Mouse (Mus musculus) retina, embryonic 14.5 days (tissue): ENCODE measurements around the gene Snrnp40.

ENCODE experiments used
- DNase-seq: peaks from one replicate; pipeline ENCODE4 v3.0.0-alpha.2; 2015; ENCODE audit warnings: low spot score

Gene Snrnp40

DNA sequence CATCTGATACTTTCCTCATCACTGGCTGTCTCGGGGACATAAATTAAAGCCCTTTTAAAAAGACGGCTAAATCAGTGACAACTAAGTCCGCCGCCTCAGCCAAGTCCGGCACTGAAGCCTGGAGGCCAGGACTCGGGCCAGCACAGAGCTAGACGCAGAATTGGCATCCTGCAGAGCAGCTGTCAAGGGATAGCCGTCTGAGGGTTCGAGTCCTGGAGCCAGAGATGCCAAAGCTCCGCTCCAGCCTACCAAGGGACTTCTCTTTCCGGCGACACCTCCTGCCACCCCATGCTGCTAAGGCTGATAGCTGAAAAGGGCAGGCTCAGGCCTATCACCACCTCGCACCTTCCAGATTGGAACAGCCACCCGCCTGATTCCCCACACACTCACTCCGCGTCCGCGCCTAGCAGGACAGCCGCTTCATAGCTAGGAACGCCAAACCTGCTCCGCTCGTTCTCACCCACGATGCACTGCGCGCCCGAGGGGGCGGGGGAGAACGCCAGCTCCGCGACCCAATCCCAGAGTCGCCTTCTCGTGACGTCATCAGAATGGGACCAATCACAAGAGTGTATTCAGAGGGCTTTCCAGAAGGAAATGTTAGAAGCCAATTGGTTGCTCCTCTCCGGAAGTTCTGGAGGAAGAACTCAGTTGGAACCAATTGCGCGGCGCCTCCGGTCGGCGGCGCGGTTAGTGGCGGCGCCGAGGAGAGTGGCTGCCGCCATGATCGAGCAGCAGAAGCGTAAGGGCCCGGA, at the start of gene Snrnp40, which contains the start of gene Zcchc17:
Gene Snrnp40 (plus strand): TSS at position 647 of the 752 bp plus-strand sequence.
Gene Zcchc17 (minus strand): TSS at position 458 of the 752 bp plus-strand sequence.
- peak; percentile 100 for DNase-seq

DNA sequence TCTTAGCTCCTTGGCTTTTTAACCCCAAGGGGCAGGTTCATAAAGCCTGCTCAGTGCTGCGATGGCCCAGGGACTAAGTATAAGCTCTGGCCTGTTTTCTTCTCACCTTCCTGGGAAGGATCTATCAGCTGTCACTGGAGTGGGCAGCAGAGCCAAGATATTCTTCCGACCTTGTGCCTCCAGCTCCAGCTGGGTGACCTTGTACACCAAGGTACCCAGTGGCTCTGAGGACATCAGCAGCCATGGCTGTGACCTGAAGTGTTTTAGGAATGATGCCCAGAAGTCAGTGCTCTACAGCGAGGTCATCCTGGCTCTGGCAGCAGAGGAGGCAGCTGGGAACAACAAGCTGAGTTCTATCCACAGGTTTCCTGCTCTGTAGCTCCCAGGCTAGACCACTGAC, 47.4 kb upstream of the Snrnp40 start:
- DNase-seq = no peak

DNA sequence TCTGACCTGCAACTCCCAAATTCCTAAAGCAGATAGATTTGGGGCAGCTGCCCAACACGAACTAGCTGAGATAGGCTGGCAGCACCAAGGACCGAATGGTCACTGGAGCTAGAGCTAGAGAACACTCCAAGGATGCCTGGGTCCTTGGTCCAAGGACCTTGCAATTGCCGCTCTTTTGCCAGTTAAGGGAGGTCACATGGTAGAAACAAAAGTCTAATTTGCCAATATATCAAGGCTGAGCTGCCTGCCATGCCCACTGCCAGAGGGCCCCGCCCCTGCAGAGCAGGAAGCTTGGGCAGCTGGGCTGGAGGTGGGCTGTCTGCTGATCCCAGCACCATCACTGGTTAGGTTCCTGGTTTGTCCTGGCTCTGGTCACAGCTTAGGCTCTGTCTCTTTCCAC, 46.4 kb upstream of the Snrnp40 start:
- no peak for DNase-seq

DNA sequence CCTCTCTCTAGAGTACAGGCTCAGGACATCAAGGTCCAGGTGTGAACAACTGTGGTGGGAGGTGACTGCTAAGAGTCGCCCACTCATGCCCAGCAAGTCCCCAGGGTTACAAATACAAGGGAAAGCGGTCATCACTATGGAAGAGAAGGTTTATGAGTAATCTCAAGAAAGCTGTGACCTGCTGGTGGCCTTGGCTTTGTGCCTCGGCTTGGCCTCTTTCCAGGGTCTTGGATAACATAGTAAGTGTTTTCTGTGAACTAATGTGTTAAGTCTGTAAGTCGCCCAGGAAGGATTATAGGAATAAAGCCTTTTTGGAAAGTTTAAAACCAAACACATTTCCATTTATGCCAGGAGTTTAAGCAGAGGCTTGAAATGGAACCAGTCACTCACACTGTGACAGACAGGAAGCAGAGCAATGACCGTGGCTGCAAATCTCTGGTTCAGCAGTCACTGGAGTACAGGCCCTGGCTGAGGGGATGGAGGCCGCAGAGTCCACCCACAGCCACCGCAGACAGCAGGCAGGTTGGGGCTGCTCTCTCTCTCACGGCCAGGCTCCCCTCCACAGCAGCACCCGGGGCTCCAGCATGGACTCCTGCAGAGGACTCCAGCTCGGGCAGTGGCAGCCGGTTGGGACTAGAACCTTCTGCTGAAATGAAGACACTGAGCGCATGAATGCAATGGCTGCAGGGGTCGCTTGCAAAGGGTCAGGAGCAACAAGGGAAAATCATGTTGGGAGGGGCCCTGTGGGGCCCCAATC, 44.0 kb upstream of the Snrnp40 start:
- no peak for DNase-seq

DNA sequence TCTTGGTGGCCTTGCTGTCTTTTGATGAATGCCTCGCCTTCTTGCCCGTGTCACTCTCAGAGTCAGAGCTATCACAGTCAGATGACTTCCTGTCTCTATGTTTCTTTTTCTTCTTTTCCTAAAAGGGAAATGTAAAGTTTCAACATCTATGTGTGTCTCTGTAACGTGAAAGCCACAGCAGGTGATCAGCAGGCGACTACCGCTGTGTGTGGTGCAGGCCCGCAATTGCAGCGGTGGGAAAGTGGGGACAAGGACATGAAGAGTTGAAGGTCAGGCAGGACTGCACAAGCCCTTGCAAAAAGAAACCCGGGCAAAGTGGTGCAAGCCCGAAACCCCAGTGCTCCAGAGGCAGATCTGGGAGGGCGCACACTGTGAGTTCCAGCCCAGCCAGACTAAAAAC, 43.2 kb upstream of the Snrnp40 start:
- DNase-seq = no peak

DNA sequence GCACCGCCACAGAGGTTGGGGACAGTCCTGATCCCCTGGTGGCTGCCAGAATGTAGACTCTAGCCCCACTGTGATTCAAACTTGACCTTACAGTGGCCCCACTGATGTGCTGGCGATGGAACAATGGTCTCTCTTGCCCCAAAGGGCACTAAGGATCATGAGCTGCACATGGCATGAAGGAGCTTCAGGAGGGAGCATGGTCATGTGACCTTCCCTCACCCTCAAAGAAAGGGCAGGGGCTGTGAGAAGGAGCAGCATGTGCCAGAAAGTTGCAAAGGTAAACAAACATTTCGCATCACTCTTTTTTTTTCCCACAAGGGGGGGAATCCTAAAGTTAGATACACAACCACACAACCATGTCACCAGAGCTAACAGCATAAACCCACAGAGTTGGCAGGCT, 41.8 kb upstream of the Snrnp40 start:
- no peak for DNase-seq

DNA sequence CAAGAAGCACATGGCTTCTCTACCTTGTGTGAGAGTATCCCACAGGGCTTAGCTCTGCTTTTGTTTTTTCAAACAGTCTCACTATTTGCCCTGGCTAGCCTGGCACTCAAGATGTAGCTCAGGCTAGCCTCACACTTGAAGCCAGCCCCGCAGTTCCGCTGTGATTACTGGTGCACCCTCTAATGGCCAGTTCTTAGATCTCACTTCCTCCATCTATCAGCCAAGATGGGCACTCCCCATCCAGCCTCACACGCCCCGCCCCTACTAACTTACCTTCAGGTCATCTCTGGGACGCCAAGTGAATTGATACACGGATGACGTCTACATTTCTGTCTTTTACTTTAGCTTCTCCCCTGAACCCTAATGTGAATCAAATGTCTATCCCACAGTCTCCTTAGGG, 40.4 kb upstream of the Snrnp40 start:
- DNase-seq = no peak

DNA sequence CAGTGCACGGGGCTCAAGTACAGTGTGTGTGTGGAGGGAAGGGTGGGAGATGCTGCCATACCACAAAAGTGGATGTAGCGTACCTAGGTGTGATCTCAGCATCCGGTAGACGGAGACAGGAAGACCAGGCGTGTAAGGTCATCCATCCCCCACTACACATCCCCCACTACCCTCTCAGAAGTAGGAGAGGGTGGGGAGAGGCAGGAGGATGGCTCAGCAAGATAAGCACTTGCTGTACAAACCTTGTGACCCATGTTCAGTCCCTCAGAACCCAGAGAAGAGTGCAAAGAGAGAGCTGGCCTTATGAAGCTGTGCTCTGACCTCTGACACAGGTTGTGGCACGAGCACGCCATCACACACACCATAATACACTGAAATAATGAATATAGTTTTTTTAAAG, 38.3 kb upstream of the Snrnp40 start:
- no peak for DNase-seq

DNA sequence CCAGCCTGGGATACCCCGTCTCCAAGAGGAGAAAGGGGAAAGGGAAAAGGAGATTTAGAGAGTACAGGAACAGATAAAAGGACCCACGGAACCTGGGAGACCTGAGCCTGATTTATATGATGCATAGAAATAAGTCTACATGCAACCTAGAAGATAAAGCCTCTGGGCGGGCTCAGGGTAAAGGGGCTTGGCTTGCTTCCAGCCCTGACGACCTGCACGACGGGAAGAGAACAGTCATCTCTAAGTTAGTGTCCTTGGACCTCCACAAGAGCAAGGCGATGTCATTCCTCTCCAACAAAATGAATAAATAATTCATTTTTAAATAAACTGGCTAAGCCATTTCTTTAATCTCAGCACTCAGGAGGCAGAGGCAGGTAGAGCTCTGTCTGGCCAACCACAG, 37.4 kb upstream of the Snrnp40 start:
- no peak for DNase-seq

DNA sequence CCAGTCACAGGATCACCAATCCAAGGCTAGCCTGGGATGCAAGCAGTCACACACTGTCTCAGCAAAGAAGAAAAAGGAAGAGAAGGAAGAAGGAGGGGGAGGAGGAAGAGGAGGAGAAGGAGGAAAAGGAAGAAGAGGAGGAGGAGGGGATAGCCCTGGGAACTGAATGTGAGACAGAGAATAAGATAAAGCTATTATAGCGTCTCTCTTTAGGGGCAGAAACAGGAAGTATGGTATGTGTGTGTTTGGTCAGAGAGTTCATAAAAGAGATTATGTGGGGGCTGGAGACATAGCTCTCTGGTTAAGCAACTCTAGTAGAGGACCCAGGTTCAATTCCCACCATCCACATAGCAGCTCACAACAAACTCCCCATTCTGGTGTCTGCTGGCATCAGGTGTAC, 36.8 kb upstream of the Snrnp40 start:
- no peak for DNase-seq

DNA sequence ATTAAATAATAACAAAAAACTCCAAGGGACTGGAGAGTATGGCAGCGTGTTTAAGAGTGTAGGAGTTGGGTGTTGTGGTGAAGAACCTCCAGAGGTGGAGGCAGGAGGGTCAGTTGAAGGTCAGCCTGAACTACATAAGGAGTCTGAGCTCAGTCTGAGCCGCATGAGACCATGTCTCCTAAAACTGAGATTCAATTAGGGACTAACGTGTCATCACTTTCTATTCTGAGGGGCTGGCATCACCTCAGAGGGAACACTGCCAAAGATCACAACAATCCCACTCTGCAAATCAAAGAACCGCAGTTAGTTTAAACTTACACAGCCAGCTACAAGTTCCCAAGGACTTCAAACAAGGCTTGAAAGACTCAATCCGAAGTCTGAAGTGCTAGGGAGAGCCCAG, 36.3 kb upstream of the Snrnp40 start:
- no peak for DNase-seq

DNA sequence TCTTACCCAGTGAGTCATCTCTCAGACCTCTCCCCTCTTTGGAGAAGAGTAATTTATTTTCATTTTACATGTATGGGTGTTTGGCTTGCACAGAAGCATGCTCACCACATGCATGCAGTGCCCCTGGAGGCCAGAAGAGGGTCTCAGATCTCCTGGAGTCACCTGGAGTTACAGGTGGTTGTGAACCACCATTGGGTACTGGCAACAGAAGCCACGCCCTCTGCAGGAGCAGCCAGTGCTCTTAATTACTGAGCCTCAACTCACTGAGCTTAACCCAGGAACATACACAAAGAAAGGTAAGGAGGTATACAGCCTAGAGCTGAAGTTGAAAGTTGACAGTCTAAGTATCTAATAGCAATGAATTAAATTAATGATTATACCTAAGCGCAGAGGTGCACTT, 34.5 kb upstream of the Snrnp40 start:
- no peak for DNase-seq

DNA sequence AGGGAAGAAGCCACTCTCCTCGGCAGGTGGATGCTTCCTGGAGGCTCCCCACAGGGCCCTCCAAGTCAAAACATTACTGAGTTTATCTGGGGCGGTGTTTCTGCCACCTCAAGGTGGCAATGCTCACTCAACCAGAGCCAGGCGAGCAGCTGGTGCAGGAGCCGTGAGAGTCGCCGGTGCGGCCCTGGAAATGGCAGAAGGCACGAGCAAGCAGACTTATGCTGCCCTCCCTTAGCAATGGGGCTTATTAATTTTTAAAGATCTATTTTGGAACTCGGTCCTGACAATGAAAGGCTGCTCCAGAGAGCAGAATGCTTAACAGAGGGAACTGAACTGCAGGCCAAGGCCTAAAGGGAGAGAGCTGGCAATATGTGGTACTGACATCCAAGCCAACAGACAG, 32.6 kb upstream of the Snrnp40 start:
- peak; percentile 11 for DNase-seq

DNA sequence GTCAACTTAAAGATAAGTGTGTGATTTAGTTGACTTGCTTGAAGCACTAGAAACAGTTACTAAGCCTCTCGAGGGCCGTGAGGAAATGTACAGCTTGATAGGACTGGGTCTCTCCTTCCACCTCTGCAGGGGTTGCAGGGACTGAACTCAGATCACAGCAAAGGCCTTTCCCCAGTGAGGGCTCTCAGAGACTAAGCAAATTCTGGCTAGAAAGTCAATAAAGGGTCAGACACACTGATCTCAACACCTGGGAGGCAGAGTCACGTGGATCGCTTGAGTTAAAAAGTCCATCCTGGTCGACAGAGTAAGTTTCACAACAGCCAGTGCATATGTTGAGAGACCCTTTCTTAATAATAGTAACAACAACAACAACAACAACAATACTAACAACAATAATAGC, 24.1 kb upstream of the Snrnp40 start:
- DNase-seq = no peak

DNA sequence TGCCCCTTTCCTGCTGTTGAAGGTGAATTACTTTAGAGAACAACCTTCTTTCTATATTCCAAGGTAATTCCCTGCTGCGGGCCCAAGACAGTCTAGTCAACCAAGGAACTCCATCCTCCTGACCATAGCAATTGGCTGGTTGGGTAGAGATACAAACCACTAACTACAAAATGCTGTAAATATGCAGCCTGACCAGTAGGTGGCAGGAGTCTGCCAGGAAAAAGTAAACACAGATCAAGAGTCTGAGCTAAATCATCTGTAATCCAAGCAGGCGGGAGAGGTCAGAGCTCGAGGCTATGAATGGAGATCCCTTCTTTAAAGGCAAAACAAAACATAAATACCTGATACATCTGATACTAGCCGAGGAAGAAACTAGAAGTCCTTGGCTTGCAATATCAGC, 18.2 kb upstream of the Snrnp40 start:
- peak; percentile 86 for DNase-seq

DNA sequence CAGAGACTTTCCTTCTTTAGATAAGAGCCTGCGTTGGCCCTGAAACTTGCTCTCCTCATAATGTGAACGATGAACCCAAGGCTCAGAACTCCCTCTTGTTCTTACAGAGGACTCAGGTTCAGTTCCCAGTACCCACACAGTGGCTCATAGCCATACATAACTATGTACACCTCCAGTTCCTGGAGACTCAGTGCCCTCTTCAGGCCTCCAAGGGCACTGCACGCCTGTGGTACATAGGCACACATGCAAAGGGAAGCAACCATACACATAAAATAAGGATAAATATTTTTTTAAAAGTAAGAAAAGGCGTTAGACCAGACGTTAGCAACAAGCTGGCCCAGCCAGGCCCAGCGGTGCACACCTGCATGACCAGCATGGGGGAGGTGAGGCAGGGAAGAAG, 10.3 kb upstream of the Snrnp40 start:
- no peak for DNase-seq

DNA sequence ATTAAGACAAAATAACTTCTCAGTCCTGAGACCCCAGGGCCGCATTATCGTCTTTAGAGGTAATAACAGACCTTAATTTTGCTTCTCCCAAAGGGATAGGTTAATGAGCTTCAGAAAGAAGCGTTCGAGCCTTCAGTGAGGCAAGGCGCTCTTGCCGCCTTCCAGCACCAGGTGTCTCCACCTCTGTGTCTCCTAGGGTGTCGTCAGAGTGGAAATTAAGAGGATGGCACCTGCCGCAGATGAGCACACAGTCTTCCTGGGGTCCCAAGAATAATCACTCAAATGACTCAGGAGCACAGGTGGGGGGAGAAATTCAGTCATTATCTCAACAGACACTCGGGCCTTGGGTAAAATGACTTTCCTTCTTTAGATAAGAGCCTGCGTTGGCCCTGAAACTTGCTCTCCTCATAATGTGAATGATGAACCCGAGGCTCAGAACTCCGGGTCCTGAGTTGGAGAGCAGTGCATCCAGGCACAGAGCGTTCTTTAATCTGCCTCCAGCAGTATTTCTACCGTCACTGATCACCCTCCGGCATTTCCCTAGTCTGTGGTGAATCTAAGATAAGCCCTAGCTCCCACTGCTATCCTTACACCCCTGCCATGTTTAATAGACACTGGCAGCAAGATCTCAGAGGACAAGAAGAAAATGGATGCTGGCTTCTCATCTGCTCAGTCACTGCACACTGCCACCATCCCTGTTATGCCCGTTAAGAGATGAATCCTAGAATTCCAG, 9.1 kb upstream of the Snrnp40 start:
- no peak for DNase-seq

DNA sequence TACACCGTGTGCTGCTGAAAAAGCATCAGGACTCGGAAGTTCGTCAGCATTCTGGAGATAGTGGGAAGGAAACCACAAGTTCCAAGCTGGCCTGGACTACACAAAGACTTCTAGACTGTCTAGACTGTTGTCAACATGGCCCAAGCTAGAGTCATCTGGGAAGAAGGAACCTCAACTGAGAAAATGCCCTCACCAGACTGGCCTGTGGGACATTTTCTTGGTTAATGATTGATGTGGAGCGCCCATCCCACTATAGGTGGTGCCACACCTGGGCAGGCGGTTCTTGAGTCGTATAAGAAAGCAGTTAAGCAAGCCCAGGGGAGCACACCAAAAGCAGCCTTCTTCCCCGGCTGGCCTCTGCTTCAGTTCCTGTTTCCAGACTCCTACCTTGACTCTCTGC, 7.3 kb upstream of the Snrnp40 start:
- DNase-seq = no peak

DNA sequence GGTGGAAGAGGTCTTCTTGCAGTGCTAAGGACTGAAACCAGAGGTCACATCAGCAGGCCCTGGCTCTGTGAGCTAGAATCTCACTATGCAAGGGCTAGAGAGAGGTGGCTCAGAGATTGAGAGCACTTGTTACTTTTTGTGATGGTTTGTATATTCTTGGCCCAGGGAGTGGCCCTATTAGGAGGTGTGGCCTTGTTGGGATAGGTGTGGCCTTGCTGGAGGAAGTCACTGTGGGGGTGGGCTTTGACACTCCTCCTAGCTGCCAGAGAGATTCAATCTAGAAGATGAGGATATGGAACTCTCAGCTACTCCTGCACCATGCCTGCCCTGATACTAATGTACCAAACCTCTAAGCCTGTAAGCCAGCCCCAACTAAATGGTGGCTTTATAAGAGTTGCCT, 2.0 kb upstream of the Snrnp40 start:
- no peak for DNase-seq

DNA sequence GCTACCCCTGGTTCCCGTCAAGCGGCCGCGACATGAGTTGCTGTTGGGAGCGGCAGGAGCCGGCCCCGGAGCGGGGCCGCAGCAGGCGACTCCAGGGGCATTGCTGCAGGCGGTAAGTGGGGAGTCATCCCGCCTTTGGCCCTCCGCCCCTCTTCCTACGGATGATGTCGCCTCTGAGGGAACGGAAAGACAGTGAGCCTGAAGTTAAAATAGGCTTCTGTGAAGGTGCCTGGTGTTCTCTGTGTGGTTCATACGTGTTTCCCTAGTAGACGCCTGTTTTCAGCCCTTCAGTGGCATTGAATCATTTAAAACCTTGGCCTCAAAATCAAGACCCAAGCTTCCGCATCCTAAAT, 282 bp downstream of the Snrnp40 start:
- no peak for DNase-seq

DNA sequence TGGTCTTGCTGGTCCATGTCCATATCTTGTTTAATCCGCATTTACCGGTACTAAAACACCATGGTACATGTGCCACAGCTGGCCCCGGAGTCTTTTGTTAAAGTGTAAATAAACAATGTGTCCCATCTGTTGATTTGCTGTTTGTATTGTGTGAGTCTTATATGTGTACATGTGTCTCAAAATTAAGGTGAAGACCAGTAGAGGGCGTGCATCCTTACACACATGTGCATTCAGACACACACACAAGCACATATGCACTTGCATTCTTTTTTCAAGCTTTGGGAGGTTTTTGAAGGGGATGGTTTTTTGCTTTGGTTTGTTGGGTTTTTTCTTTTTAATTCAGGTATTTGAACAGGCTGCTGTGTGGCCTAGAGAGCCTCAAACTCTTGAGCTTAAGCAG, 16.7 kb downstream of the Snrnp40 start:
- peak; percentile 55 for DNase-seq

DNA sequence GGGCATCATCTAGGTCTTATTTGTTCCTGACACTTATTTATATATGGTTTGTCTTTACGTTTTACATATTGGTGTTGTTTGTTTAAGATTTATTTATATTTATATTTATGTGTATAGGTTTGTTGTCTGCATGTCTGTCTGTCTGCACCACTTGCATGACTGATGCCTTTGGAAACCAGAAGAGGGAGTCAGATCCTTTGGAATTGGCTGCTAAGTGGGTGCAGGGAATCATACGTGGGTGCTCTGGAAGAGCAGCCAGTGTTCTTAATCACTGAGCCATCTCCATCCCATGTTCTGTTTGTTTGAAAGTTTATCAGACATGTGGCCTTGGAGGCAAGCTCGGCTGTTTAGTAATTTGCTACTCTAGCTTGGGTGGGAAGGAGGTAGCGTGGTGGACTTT, 17.6 kb downstream of the Snrnp40 start:
- no peak for DNase-seq

DNA sequence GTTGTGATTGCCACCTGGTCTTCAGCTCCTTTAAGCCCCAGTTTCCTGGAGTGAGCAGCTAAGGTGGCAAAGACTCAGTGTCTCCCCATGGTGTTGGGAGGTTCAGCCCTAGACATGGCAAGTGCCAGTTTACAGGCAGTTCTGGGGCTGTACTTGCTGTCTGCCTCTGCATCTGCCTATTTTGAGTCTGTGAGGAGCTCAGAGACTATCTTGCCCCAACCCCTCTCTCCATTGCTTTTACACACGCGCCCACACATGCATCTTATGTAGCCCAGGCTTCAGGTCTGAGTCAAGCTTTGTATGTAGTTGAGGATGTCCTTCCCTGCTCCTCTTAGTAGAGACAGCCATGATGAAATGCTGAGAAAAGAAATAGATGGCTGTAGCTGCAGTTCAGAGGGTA, 19.2 kb downstream of the Snrnp40 start:
- DNase-seq = no peak
